Mouse (Mus musculus) mammary gland, adult 2 months (tissue): ENCODE measurements around the gene Itgb3. TPM values are rescaled to one million over a fixed set of nuclear protein-coding genes. Genes with fewer than 3 reads are reported as not detected.

Experiments used
- polyA plus RNA-seq: library from polyadenylated mRNA; depleted of rRNA; stranded (reverse); fragments of >200 nt; gene quantifications from 2 replicates; pipeline ENCODE4 v1.2.3, GENCODE M21; 2012; ENCODE audit warnings: low replicate concordance; rRNA removed

Itgb3 gene
- polyA plus RNA-seq: 12.0 and 12.7 TPM in 2 replicates

DNA sequence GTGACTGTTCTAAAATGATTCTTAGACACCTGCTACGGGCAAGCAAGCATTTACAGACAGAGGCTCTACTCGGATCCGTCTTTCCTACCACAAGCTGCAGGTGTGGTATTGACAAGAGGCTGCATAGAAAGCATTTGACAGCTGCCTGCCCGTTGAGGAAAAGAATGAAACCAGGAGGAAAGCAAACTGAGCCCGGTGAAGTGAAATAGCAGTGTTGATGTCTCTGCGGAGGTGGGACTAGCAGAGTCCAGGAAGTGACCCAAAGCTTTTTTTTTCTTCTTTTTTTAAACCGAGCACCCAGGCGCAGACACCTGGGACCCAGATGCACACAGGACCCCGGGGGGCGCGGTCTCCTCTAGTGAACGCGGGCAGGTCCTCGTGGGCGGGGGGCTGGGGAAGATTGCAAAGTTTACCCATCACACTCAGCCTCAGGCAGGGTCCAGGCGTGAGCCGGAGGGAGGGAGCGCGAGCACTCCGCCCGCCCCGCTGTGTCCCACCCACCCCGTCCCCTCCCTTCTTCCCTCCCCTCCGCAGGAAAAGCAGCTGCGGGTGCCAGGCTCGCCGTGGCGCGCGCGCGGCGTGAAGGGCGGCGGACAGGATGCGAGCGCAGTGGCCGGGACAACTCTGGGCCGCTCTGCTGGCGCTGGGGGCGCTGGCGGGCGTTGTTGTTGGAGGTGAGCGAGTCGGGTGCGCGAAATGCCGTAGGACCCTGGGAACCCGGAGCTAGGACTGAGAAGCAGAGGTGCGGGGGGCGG is at the start of gene Itgb3:
Gene Itgb3, plus strand, starts transcription at position 510 of the 755 bp plus-strand sequence.

DNA sequence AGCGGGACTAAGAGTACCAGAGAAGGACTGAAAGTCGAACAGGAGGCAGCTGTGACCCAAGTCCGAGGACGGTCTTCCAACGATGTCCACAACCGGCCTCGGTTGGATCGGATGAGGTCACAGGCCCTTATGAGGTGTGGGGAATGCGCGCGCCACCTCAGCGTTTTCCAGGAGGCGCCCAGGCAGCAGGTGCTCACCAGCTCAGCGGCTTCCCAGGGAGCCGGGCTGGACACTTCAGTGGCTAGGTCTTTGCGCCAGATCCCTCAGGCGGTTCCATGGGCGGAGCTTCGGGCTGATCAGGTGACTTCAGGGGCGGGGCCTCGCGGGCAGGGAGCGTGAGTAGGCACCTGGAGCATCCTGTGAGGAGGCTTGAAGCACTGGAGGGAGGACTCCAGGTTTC is 77.7 kb downstream of the Itgb3 start, which contains the start of gene Gm11639:
Gene Gm11639, plus strand, starts transcription at position 160 of the 400 bp plus-strand sequence.

Other genes starting within 250 kb of the Itgb3 start
- gene Kansl1, start 139.1 kb upstream of the Itgb3 start, polyA plus RNA-seq: 74.3 and 153 TPM in 2 replicates
- 3.6 and 10.5 TPM in 2 replicates for gene Cdc27, start 57.4 kb upstream of the Itgb3 start, polyA plus RNA-seq
- gene Myl4, start 57.3 kb upstream of the Itgb3 start, polyA plus RNA-seq: 3.6 and 4.8 TPM in 2 replicates
- not detected in 2 replicates for gene Gm11639, start 77.7 kb downstream of the Itgb3 start, polyA plus RNA-seq